Mouse (Mus musculus) ES-Bruce4 (cell line): ENCODE measurements around the gene Dalrd3. TPM values are rescaled to one million over a fixed set of nuclear protein-coding genes. Genes with fewer than 3 reads are reported as not detected.

Experiments used
- H3K27ac ChIP-seq: 2 replicates; pipeline ENCODE4 v1.5.1; 2012; ENCODE audit warnings: low read length, inconsistent platforms; ENCODE audit not compliant: insufficient read depth
- H3K27me3 ChIP-seq: 2 replicates; pipeline ENCODE4 v1.6.1; 2012; ENCODE audit warnings: mild to moderate bottlenecking, low read length, inconsistent platforms; ENCODE audit not compliant: control insufficient read depth, poor library complexity, insufficient read depth, severe bottlenecking
- H3K36me3 ChIP-seq: 2 replicates; pipeline ENCODE4 v1.6.1; 2012; ENCODE audit warnings: inconsistent platforms, mild to moderate bottlenecking, low read length, moderate library complexity; ENCODE audit not compliant: control insufficient read depth, poor library complexity, insufficient read depth, severe bottlenecking
- H3K4me1 ChIP-seq: one replicate; pipeline ENCODE4 v1.8.1; 2011; ENCODE audit warnings: low read length; ENCODE audit not compliant: control insufficient read depth, insufficient read depth
- H3K4me3 ChIP-seq: 2 replicates; pipeline ENCODE4 v1.5.1; 2011; ENCODE audit warnings: low read depth, mild to moderate bottlenecking, low read length
- H3K9ac ChIP-seq: 2 replicates; pipeline ENCODE4 v1.6.1; 2012; ENCODE audit warnings: low read depth, mild to moderate bottlenecking, inconsistent platforms; ENCODE audit not compliant: poor library complexity, severe bottlenecking
- H3K9me3 ChIP-seq: replicated peaks from 2 replicates; pipeline ENCODE4 v1.6.1; 2012; ENCODE audit warnings: mild to moderate bottlenecking, low read length, inconsistent platforms; ENCODE audit not compliant: control insufficient read depth, poor library complexity, insufficient read depth, severe bottlenecking
- CTCF ChIP-seq: IDR thresholded peaks from one replicate; pipeline ENCODE4 v1.8.1; 2011; ENCODE audit warnings: low read depth, low read length
- EP300 ChIP-seq: IDR thresholded peaks from 2 replicates; pipeline ENCODE4 v1.6.1; 2011; ENCODE audit warnings: low read depth, low read length; ENCODE audit not compliant: insufficient read depth
- POLR2A ChIP-seq: IDR thresholded peaks from one replicate; pipeline ENCODE4 v1.8.1; 2011; ENCODE audit warnings: low read length; ENCODE audit not compliant: insufficient read depth
- polyA plus RNA-seq: library from polyadenylated mRNA; stranded (reverse); fragments of >200 nt; gene quantifications from 2 replicates; pipeline ENCODE4 v1.2.4, GENCODE M21; 2011; ENCODE audit warnings: low read depth; ENCODE audit not compliant: missing spikeins, insufficient read depth, insufficient read length

The Dalrd3 gene
- polyA plus RNA-seq, 1 experiment: 32.7 TPM

- Histone ChIP-seq H3K27me3 (no peaks in the 10 kb centered on the region), H3K4me1 (no peaks in the 10 kb centered on the region), H3K9me3 (no peaks in the 10 kb centered on the region), H3K9ac (no peak overlapping the region), H3K36me3 (peaks cover 86% of the 10 kb centered on the region), H3K4me3 (no peak overlapping the region), H3K27ac (no peak overlapping the region)
- TF ChIP-seq CTCF: no peak
- no peak for TF ChIP-seq EP300
- no peak for TF ChIP-seq POLR2A
These were observed 28.8 kb upstream of the Dalrd3 start for GRCm38 (mm10) chr9:108540846-108541245.

GRCm38 (mm10) chr9:108545986-108546385 is 23.7 kb upstream of the Dalrd3 start:
- H3K27ac ChIP-seq: no peak overlapping the region
- TF ChIP-seq EP300 (no peak), CTCF (no peak)
- no peak overlapping the region for H3K4me3 ChIP-seq
- H3K4me1 ChIP-seq: no peaks in the 10 kb centered on the region
- H3K36me3 ChIP-seq: peaks cover 89% of the 10 kb centered on the region
- no peaks in the 10 kb centered on the region for H3K9me3 ChIP-seq
- no peak overlapping the region for H3K9ac ChIP-seq
- no peaks in the 10 kb centered on the region for H3K27me3 ChIP-seq

- no peak for TF ChIP-seq EP300
- TF ChIP-seq POLR2A: no peak
- no peak for TF ChIP-seq CTCF
- H3K36me3 ChIP-seq: peaks cover 88% of the 10 kb centered on the region
These were observed 22.8 kb upstream of the Dalrd3 start for GRCm38 (mm10) chr9:108546875-108547274.

GRCm38 (mm10) chr9:108559169-108559568 is 10.5 kb upstream of the Dalrd3 start:
- H3K27me3 ChIP-seq: no peaks in the 10 kb centered on the region
- H3K27ac ChIP-seq: no peak overlapping the region
- TF ChIP-seq EP300 (no peak), POLR2A (no peak), CTCF (no peak)
- H3K9ac ChIP-seq: no peak overlapping the region
- no peak overlapping the region for H3K4me3 ChIP-seq
- no peaks in the 10 kb centered on the region for H3K4me1 ChIP-seq
- H3K9me3 ChIP-seq: no peaks in the 10 kb centered on the region
- H3K36me3 ChIP-seq: peaks cover 68% of the 10 kb centered on the region

More at GRCm38 (mm10) chr9:108546875-108547274, 22.8 kb upstream of the Dalrd3 start:
- H3K4me1 ChIP-seq: no peaks in the 10 kb centered on the region
- no peak overlapping the region for H3K4me3 ChIP-seq
- no peak overlapping the region for H3K27ac ChIP-seq
- H3K9ac ChIP-seq: no peak overlapping the region
- H3K9me3 ChIP-seq: no peaks in the 10 kb centered on the region
- H3K27me3 ChIP-seq: no peaks in the 10 kb centered on the region

- Histone ChIP-seq H3K27ac (peak within 1 kb of the TSS; percentile 3; the same call in 1 of the 2 replicates), H3K4me1 (no peaks in the 10 kb centered on the region), H3K4me3 (peak within 1 kb of the TSS; percentile 100), H3K9ac (peak within 1 kb of the TSS; percentile 88), H3K27me3 (no peaks in the 10 kb centered on the region), H3K9me3 (no peaks in the 10 kb centered on the region), H3K36me3 (peaks cover 72% of the 10 kb centered on the region)
- peak; percentile 80 for TF ChIP-seq POLR2A
- TF ChIP-seq EP300: peak; percentile 62; the same call in 1 of the 2 replicates
- TF ChIP-seq CTCF: no peak
These were observed 9.4 kb upstream of the Dalrd3 start, which contains the start of gene Impdh2 for GRCm38 (mm10) chr9:108560227-108560841. Impdh2 (plus strand) TSS chr9:108560286.

GRCm38 (mm10) chr9:108563671-108564070 is 6.0 kb upstream of the Dalrd3 start:
- no peak for TF ChIP-seq CTCF
- TF ChIP-seq POLR2A: no peak
- no peak for TF ChIP-seq EP300
- H3K27ac ChIP-seq: no peak overlapping the region
- H3K27me3 ChIP-seq: no peaks in the 10 kb centered on the region
- H3K9me3 ChIP-seq: no peaks in the 10 kb centered on the region
- no peak overlapping the region for H3K4me3 ChIP-seq
- peaks cover 49% of the 10 kb centered on the region for H3K36me3 ChIP-seq
- no peaks in the 10 kb centered on the region for H3K4me1 ChIP-seq
- H3K9ac ChIP-seq: no peak overlapping the region
